In the genomic region with DNA sequence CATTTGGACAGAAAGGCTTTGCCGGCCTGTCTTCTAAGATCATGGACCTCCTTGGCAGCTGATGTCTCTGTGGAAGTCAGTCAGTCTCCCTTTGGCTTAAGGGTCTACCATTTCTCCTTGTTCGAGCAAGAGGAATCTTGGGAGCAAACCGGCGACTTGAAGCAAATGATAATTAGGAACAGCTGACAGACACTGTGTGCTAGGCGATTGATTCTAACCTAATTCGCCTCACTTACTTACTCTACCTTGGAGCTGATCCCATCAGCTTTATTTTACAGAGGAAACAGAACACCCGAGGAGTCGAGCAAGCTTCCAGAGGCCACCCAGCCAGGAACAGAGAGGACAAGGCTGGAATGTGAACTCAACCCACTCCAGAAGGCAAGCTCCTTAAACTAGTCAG, we compare ENCODE assay signal across 21 mouse cellular contexts. TPM values are rescaled to one million over a fixed set of nuclear protein-coding genes. Genes with fewer than 3 reads are reported as not detected.
A peak's percentile ranks its signal among the peaks of the same experiment; 100 is the strongest.
DNase-seq lines count a peak whose midpoint lies in the region; ATAC-seq and TF ChIP-seq lines count a peak whose summit lies in the region.
"Had no signal": no experiment of that assay in that cellular context is flagged by ENCODE, and none has a peak within 500 bp of the region (broad histone marks: within the 10 kb centered on the region; RNA-seq: fewer than 3 reads in every experiment).

No protein-coding gene starts in this region.

- H3K9me3 ChIP-seq in heart, embryonic 11.5 days (replicated peaks; ENCODE audit: control insufficient read depth, low read length), result no peaks in the 10 kb centered on the region
- H3K9me3 ChIP-seq in heart, embryonic 10.5 days, result no peaks in the 10 kb centered on the region
- H3K9me3 ChIP-seq in liver, embryonic 11.5 days (ENCODE audit: control insufficient read depth, low read length), result no peaks in the 10 kb centered on the region
- no peaks in the 10 kb centered on the region for H3K9me3 ChIP-seq in liver, postnatal 0 days (ENCODE audit: low read length)
- no peaks in the 10 kb centered on the region for H3K9me3 ChIP-seq in CH12.LX (replicated peaks; ENCODE audit: low read length)
- H3K9me3 ChIP-seq in embryonic facial prominence, embryonic 14.5 days (ENCODE audit: control insufficient read depth, low read length), result no peaks in the 10 kb centered on the region
- no peaks in the 10 kb centered on the region for H3K9me3 ChIP-seq in hindbrain, embryonic 14.5 days (ENCODE audit: control insufficient read depth, low read length)
- H3K9me3 ChIP-seq: embryonic facial prominence, embryonic 12.5 days; forebrain, embryonic 13.5 days; hindbrain, embryonic 12.5 days; kidney, embryonic 15.5 days; midbrain, embryonic 12.5 days had no signal

- 72% methylated on average over 8 of the region's 8 CpGs for WGBS in heart, embryonic 11.5 days (ENCODE audit: insufficient replicate concordance)
- WGBS in heart, embryonic 10.5 days, result 72% methylated on average over 8 of the region's 8 CpGs
- 58% methylated on average over 8 of the region's 8 CpGs for WGBS in liver, embryonic 11.5 days
- 73% methylated on average over 8 of the region's 8 CpGs for WGBS in liver, postnatal 0 days (ENCODE audit: insufficient replicate concordance)
- WGBS in embryonic facial prominence, embryonic 14.5 days, result 32% methylated on average over 8 of the region's 8 CpGs
- 71% methylated on average over 8 of the region's 8 CpGs for WGBS in hindbrain, embryonic 14.5 days

- no peaks in the 10 kb centered on the region for H3K36me3 ChIP-seq in heart, embryonic 11.5 days (ENCODE audit: control insufficient read depth, insufficient read depth, low read length)
- no peaks in the 10 kb centered on the region for H3K36me3 ChIP-seq in heart, embryonic 10.5 days
- H3K36me3 ChIP-seq in liver, embryonic 11.5 days (ENCODE audit: control insufficient read depth, insufficient read depth, low read length), result no peaks in the 10 kb centered on the region
- peaks cover 3% of the 10 kb centered on the region; the same call in 1 of the 2 replicates for H3K36me3 ChIP-seq in liver, postnatal 0 days (replicated peaks; ENCODE audit: insufficient read depth, low read length)
- peaks cover 29 to 61% of the 10 kb centered on the region in 2 experiments for H3K36me3 ChIP-seq in CH12.LX (replicated peaks in 1 of 2; ENCODE audit: control insufficient read depth in 1 of 2, insufficient read depth in 1 of 2, low read length in 1 of 2)
- no peaks in the 10 kb centered on the region for H3K36me3 ChIP-seq in embryonic facial prominence, embryonic 14.5 days (ENCODE audit: control insufficient read depth, insufficient read depth, low read length)
- no peaks in the 10 kb centered on the region for H3K36me3 ChIP-seq in hindbrain, embryonic 14.5 days (replicated peaks; ENCODE audit: control insufficient read depth, insufficient read depth)
- H3K36me3 ChIP-seq: embryonic facial prominence, embryonic 12.5 days; hindbrain, embryonic 12.5 days; kidney, embryonic 15.5 days; midbrain, embryonic 12.5 days had no signal

- in situ Hi-C loops in CH12.LX (cut with MboI; ENCODE audit: low pct_ligation_motif_present, low pct_unique_long_range_greater_than_20kb, low sequenced_read_pairs), result no loop called here

- TF ChIP-seq POLR2A in CH12.LX (IDR thresholded peaks at IDR 0.05; ENCODE audit: low read depth, low read length), result no peak

- no peak overlapping the region for H3K4me3 ChIP-seq in heart, embryonic 11.5 days (ENCODE audit: low read depth, low read length)
- no peak overlapping the region for H3K4me3 ChIP-seq in heart, embryonic 10.5 days
- no peak overlapping the region for H3K4me3 ChIP-seq in liver, embryonic 11.5 days (ENCODE audit: low read depth, low read length)
- H3K4me3 ChIP-seq in liver, postnatal 0 days (ENCODE audit: low read depth, low read length), result no peak overlapping the region
- no peak overlapping the region for H3K4me3 ChIP-seq in CH12.LX (replicated peaks in 1 of 3; ENCODE audit: low read depth in 2 of 3, low read length in 2 of 3, poor library complexity in 1 of 3)
- H3K4me3 ChIP-seq in embryonic facial prominence, embryonic 14.5 days (ENCODE audit: low read depth, low read length), result no peak overlapping the region
- no peak overlapping the region for H3K4me3 ChIP-seq in hindbrain, embryonic 14.5 days (replicated peaks; ENCODE audit: low read length)
- H3K4me3 ChIP-seq: embryonic facial prominence, embryonic 12.5 days; forebrain, embryonic 13.5 days; hindbrain, embryonic 12.5 days; kidney, embryonic 15.5 days; midbrain, embryonic 12.5 days had no signal

- TF ChIP-seq EP300 in liver, postnatal 0 days (IDR thresholded peaks at IDR 0.05; ENCODE audit: low read depth), result no peak
- TF ChIP-seq EP300 in CH12.LX (IDR thresholded peaks at IDR 0.05; ENCODE audit: low read length), result no peak

- 0 out of 2 replicates have a peak overlapping the region, but pooled peaks have one; percentile 10 for H3K27ac ChIP-seq in heart, embryonic 11.5 days (ENCODE audit: low read depth, low read length)
- H3K27ac ChIP-seq in heart, embryonic 10.5 days, result no peak overlapping the region
- H3K27ac ChIP-seq in liver, embryonic 11.5 days (ENCODE audit: low read depth, low read length), result peak overlapping the region; percentile 70; the same call in 1 of the 2 replicates
- no peak overlapping the region for H3K27ac ChIP-seq in liver, postnatal 0 days (ENCODE audit: low read depth)
- H3K27ac ChIP-seq in CH12.LX (ENCODE audit: insufficient read depth, low read depth), result peak overlapping the region; percentile 87
- H3K27ac ChIP-seq in embryonic facial prominence, embryonic 14.5 days (replicated peaks; ENCODE audit: low read depth, low read length), result no peak overlapping the region
- H3K27ac ChIP-seq in hindbrain, embryonic 14.5 days, result no peak overlapping the region
- H3K27ac ChIP-seq: embryonic facial prominence, embryonic 12.5 days; forebrain, embryonic 13.5 days; hindbrain, embryonic 12.5 days; kidney, embryonic 15.5 days; macrophage; midbrain, embryonic 12.5 days had no signal

- 0 out of 2 replicates have a peak, but pooled peaks cover 4% of the 10 kb centered on the region for H3K27me3 ChIP-seq in heart, embryonic 11.5 days (ENCODE audit: control insufficient read depth, insufficient read depth, low read length)
- H3K27me3 ChIP-seq in heart, embryonic 10.5 days (ENCODE audit: insufficient read depth, poor library complexity, severe bottlenecking), result peaks cover 8% of the 10 kb centered on the region; the same call in 1 of the 2 replicates
- no peaks in the 10 kb centered on the region for H3K27me3 ChIP-seq in liver, embryonic 11.5 days (replicated peaks; ENCODE audit: control insufficient read depth, insufficient read depth, low read length)
- H3K27me3 ChIP-seq in liver, postnatal 0 days (ENCODE audit: insufficient read depth, low read length), result no peaks in the 10 kb centered on the region
- no peaks in the 10 kb centered on the region for H3K27me3 ChIP-seq in CH12.LX (replicated peaks)
- H3K27me3 ChIP-seq in embryonic facial prominence, embryonic 14.5 days (replicated peaks; ENCODE audit: control insufficient read depth, insufficient read depth, low read length), result no peaks in the 10 kb centered on the region
- H3K27me3 ChIP-seq in hindbrain, embryonic 14.5 days (ENCODE audit: control insufficient read depth, insufficient read depth, low read length), result no peaks in the 10 kb centered on the region
- H3K27me3 ChIP-seq: Patski had no signal

- no peak for TF ChIP-seq RAD21 in CH12.LX (IDR thresholded peaks at IDR 0.05; ENCODE audit: low read depth, low read length)

- no peak for DNase-seq in heart, embryonic 10.5 days (ENCODE audit: low spot score)
- DNase-seq in liver, embryonic 11.5 days (ENCODE audit: low spot score), result no peak
- DNase-seq in liver, postnatal 0 days, result no peak
- DNase-seq in CH12.LX (ENCODE audit: extremely low read depth), result no peak
- peak; percentile 56 for DNase-seq in embryonic facial prominence, embryonic 14.5 days (ENCODE audit: low spot score)
- no peak for DNase-seq in hindbrain, embryonic 14.5 days (ENCODE audit: low spot score)
- no peak for DNase-seq in right cerebral cortex, postnatal 14 days
- DNase-seq: cerebellum, adult 11 months; cerebellum, adult 9-11 months; gastrocnemius, postnatal 10 days; kidney, adult 11 months; kidney, postnatal 36 days; thymus, postnatal 14 days had no signal

- no peak for TF ChIP-seq CTCF in liver, postnatal 0 days (IDR thresholded peaks at IDR 0.05; ENCODE audit: low read depth)
- no peak for TF ChIP-seq CTCF in CH12.LX (conservative IDR thresholded peaks at IDR 0.05 in 1 of 2, IDR thresholded peaks at IDR 0.05 in 1 of 2; ENCODE audit: low read depth in 2 of 2, low read length in 2 of 2)

- ATAC-seq in heart, embryonic 11.5 days (replicated peaks; ENCODE audit: insufficient number of reproducible peaks, low FRiP score, low TSS enrichment), result no peak
- ATAC-seq in liver, embryonic 11.5 days (replicated peaks; ENCODE audit: low FRiP score), result no peak
- ATAC-seq in liver, postnatal 0 days, result no peak
- ATAC-seq in embryonic facial prominence, embryonic 14.5 days (ENCODE audit: low read depth), result peak; percentile 22; the same call in 1 of the 2 replicates
- ATAC-seq in hindbrain, embryonic 14.5 days (ENCODE audit: low FRiP score), result no peak
- ATAC-seq: forebrain, embryonic 13.5 days; Patski had no signal

- H3K79me2 ChIP-seq in CH12.LX (replicated peaks; ENCODE audit: control insufficient read depth, extremely low read depth, insufficient read depth, poor library complexity, severe bottlenecking), result peaks cover 85% of the 10 kb centered on the region

- peaks cover 14% of the 10 kb centered on the region for H3K4me1 ChIP-seq in heart, embryonic 11.5 days (ENCODE audit: control insufficient read depth, insufficient read depth, low read length)
- H3K4me1 ChIP-seq in heart, embryonic 10.5 days, result peaks cover 25% of the 10 kb centered on the region
- H3K4me1 ChIP-seq in liver, embryonic 11.5 days (replicated peaks; ENCODE audit: control insufficient read depth, insufficient read depth, low read length), result peaks cover 26% of the 10 kb centered on the region
- peaks cover 11% of the 10 kb centered on the region for H3K4me1 ChIP-seq in liver, postnatal 0 days (ENCODE audit: insufficient read depth)
- peaks cover 37 to 91% of the 10 kb centered on the region in 2 experiments for H3K4me1 ChIP-seq in CH12.LX (ENCODE audit: control insufficient read depth in 1 of 2, insufficient read depth in 2 of 2)
- H3K4me1 ChIP-seq in embryonic facial prominence, embryonic 14.5 days (ENCODE audit: control insufficient read depth, insufficient read depth, low read length), result peaks cover 11% of the 10 kb centered on the region; the same call in 1 of the 2 replicates
- 0 out of 2 replicates have a peak, but pooled peaks cover 5% of the 10 kb centered on the region for H3K4me1 ChIP-seq in hindbrain, embryonic 14.5 days (replicated peaks; ENCODE audit: control insufficient read depth, insufficient read depth, low read length)
- H3K4me1 ChIP-seq: forebrain, embryonic 13.5 days; midbrain, embryonic 12.5 days had no signal

- dilution Hi-C loops in CH12.LX (cut with MboI; ENCODE audit: extremely low pct_ligation_motif_present, extremely low pct_unique_long_range_greater_than_20kb, low sequenced_read_pairs), result no loop called here

- no peak overlapping the region for H3K4me2 ChIP-seq in heart, embryonic 11.5 days
- H3K4me2 ChIP-seq in liver, embryonic 11.5 days, result peak overlapping the region; percentile 28
- H3K4me2 ChIP-seq in liver, postnatal 0 days (ENCODE audit: low read depth, low read length), result no peak overlapping the region
- peak overlapping the region; percentile 74; the same call in 1 of the 2 replicates for H3K4me2 ChIP-seq in CH12.LX (ENCODE audit: insufficient read depth, low read depth, poor library complexity, severe bottlenecking)
- H3K4me2 ChIP-seq in embryonic facial prominence, embryonic 14.5 days (ENCODE audit: low read depth, low read length), result no peak overlapping the region
- H3K4me2 ChIP-seq in hindbrain, embryonic 14.5 days (replicated peaks), result no peak overlapping the region
- H3K4me2 ChIP-seq: embryonic facial prominence, embryonic 12.5 days; forebrain, embryonic 13.5 days; hindbrain, embryonic 12.5 days; kidney, embryonic 15.5 days; midbrain, embryonic 12.5 days had no signal

- H3K9ac ChIP-seq in heart, embryonic 11.5 days (ENCODE audit: low read depth, low read length), result no peak overlapping the region
- no peak overlapping the region for H3K9ac ChIP-seq in liver, embryonic 11.5 days (ENCODE audit: low read depth, low read length)
- no peak overlapping the region for H3K9ac ChIP-seq in liver, postnatal 0 days (replicated peaks)
- peak overlapping the region; percentile 1; the same call in 1 of the 2 replicates for H3K9ac ChIP-seq in CH12.LX (ENCODE audit: insufficient read depth, low read depth)
- H3K9ac ChIP-seq in embryonic facial prominence, embryonic 14.5 days (ENCODE audit: low read depth, low read length), result no peak overlapping the region
- H3K9ac ChIP-seq in hindbrain, embryonic 14.5 days, result no peak overlapping the region
- H3K9ac ChIP-seq: embryonic facial prominence, embryonic 12.5 days; forebrain, embryonic 13.5 days; hindbrain, embryonic 12.5 days; kidney, embryonic 15.5 days; midbrain, embryonic 12.5 days had no signal

RNA-seq across cellular contexts. Expression of a gene that starts 11.0 kb away (rescaled TPM):
- polyA plus RNA-seq in heart, embryonic 11.5 days (2014; fragmentation: Nextera tagmentation; extraction: Ambion mirVana), result 2.3 and 3.2 TPM in 2 replicates
- polyA plus RNA-seq in heart, embryonic 10.5 days (2016; fragmentation: Nextera tagmentation; extraction: Ambion mirVana), result 3.4 and 4.8 TPM in 2 replicates
- 12.6 and 12.9 TPM in 2 replicates for polyA plus RNA-seq in liver, embryonic 11.5 days (2014; fragmentation: Nextera tagmentation; extraction: Ambion mirVana)
- polyA plus RNA-seq in liver, postnatal 0 days (2015; fragmentation: Nextera tagmentation; extraction: Ambion mirVana), result 4.9 and 7.8 TPM in 2 replicates
- total RNA-seq in CH12.LX (2012; rRNA removed) (84.0 and 95.0 TPM in 2 replicates), CH12.LX (2014; rRNA removed) (57.0 and 60.3 TPM in 2 replicates)
- 62.4 and 72.1 TPM in 2 replicates for polyA plus RNA-seq in CH12.LX (2012; ENCODE audit: insufficient read length, low read depth)
- 6.0 TPM in 2 replicates for polyA plus RNA-seq in embryonic facial prominence, embryonic 14.5 days (2014; fragmentation: Nextera tagmentation; extraction: Ambion mirVana)
- polyA plus RNA-seq in hindbrain, embryonic 14.5 days (2014; fragmentation: Nextera tagmentation; extraction: Ambion mirVana), result 15.3 and 16.5 TPM in 2 replicates

RNA-seq across cellular contexts. Expression of a gene that starts 46.5 kb away (rescaled TPM):
- polyA plus RNA-seq in heart, embryonic 11.5 days (2014; fragmentation: Nextera tagmentation; extraction: Ambion mirVana), result 25.5 and 32.5 TPM in 2 replicates
- polyA plus RNA-seq in heart, embryonic 10.5 days (2016; fragmentation: Nextera tagmentation; extraction: Ambion mirVana), result 43.1 and 54.0 TPM in 2 replicates
- polyA plus RNA-seq in liver, embryonic 11.5 days (2014; fragmentation: Nextera tagmentation; extraction: Ambion mirVana), result 16.8 and 16.9 TPM in 2 replicates
- 5.1 and 5.8 TPM in 2 replicates for polyA plus RNA-seq in liver, postnatal 0 days (2015; fragmentation: Nextera tagmentation; extraction: Ambion mirVana)
- 16.2 and 18.0 TPM in 2 replicates for total RNA-seq in CH12.LX (2012; rRNA removed)
- 6.4 and 6.5 TPM in 2 replicates for total RNA-seq in CH12.LX (2014; rRNA removed)
- 23.7 and 29.2 TPM in 2 replicates for polyA plus RNA-seq in CH12.LX (2012; ENCODE audit: insufficient read length, low read depth)
- 20.7 and 23.3 TPM in 2 replicates for polyA plus RNA-seq in embryonic facial prominence, embryonic 14.5 days (2014; fragmentation: Nextera tagmentation; extraction: Ambion mirVana)
- polyA plus RNA-seq in hindbrain, embryonic 14.5 days (2014; fragmentation: Nextera tagmentation; extraction: Ambion mirVana), result 29.9 and 31.9 TPM in 2 replicates

Comparison
In these comparisons a context has a peak if more than half of its experiments do, and no peak if none do; other contexts are left out.
1. H3K27ac ChIP-seq: peak in heart, embryonic 11.5 days (single experiment), liver, embryonic 11.5 days (single experiment) and CH12.LX (single experiment); none in heart, embryonic 10.5 days (single experiment), liver, postnatal 0 days (single experiment), embryonic facial prominence, embryonic 14.5 days (single experiment) and hindbrain, embryonic 14.5 days (single experiment).
2. H3K4me2 ChIP-seq: peak in liver, embryonic 11.5 days (single experiment) and CH12.LX (single experiment); none in heart, embryonic 11.5 days (single experiment), liver, postnatal 0 days (single experiment), embryonic facial prominence, embryonic 14.5 days (single experiment) and hindbrain, embryonic 14.5 days (single experiment).